Mouse (Mus musculus): ENCODE results near the gene Zc3h7a. TPM values are rescaled to one million over a fixed set of nuclear protein-coding genes. Genes with fewer than 3 reads are reported as not detected.
"Not testable (repeated sequence)": the region's sequence is repeated elsewhere in the genome, so short reads cannot be mapped to it uniquely, and the experiment has no call there.

Zc3h7a gene
- polyA plus RNA-seq, 1 experiment, result 159 TPM

GRCm38 (mm10) chr16:11193231-11193630, 17.0 kb upstream of the Zc3h7a start:
- Histone ChIP-seq H3K4me3 (ENCODE audit: insufficient read depth, low read length) (no peak overlapping the region), H3K27ac (ENCODE audit: insufficient read depth, low read length) (peak overlapping the region; percentile 32; the same call in 1 of the 2 replicates), H3K4me1 (ENCODE audit: control insufficient read depth, insufficient read depth, low read length) (peaks cover 10% of the 10 kb centered on the region)
- no peak for TF ChIP-seq CTCF (IDR thresholded peaks at IDR 0.05; ENCODE audit: borderline replicate concordance, insufficient read depth, low read length)
- no peak for TF ChIP-seq POLR2A (IDR thresholded peaks at IDR 0.05; ENCODE audit: low read depth, low read length)

DNA sequence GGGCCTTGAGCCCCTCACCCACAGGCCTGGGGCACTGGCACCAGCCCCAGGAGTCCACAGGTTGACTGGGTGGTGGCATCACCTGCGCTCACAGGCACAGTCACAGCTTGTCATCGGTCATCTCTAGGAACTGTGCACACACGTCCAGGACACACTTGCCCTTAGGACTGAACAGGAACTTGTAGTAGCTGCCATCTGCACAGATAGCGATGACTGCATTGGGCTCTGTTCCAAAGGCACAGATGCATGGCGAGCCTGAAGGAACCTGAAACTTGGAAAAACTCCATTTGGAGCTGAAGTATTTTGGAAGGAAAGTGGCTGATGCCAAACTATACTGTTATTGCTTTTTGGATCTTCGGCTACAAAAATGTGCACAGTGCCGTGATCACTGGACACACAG, 14.0 kb upstream of the Zc3h7a start:
- TF ChIP-seq POLR2A (IDR thresholded peaks at IDR 0.05; ENCODE audit: low read depth, low read length), result no peak
- no peak for TF ChIP-seq CTCF (IDR thresholded peaks at IDR 0.05; ENCODE audit: borderline replicate concordance, insufficient read depth, low read length)
- Histone ChIP-seq H3K4me3 (ENCODE audit: insufficient read depth, low read length) (no peak overlapping the region), H3K4me1 (ENCODE audit: control insufficient read depth, insufficient read depth, low read length) (peaks cover 9% of the 10 kb centered on the region), H3K27ac (ENCODE audit: insufficient read depth, low read length) (no peak overlapping the region)

DNA sequence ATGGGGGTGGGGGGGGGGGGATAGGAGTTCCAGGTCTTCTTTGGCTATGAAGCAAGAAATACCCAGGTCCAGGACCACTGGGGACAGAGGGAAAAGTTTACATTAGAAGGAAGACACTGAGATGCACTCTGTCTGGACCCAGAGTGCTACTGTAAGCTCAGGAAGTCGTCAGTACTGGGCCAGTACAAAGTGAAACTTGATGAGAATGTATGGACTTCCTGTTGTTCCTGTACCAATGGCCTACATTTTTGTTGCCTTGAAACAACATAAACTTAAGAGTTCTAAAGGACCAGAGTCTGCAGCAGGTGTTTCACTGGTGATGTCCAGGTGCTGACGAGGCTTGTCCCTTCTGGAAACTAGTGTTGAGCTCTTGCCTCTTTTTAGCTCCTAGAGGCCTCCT, 1.2 kb upstream of the Zc3h7a start:
- H3K4me1 ChIP-seq (ENCODE audit: control insufficient read depth, insufficient read depth, low read length), result peaks cover 4% of the 10 kb centered on the region
- no peak overlapping the region for H3K4me3 ChIP-seq (ENCODE audit: insufficient read depth, low read length)
- no peak overlapping the region for H3K27ac ChIP-seq (ENCODE audit: insufficient read depth, low read length)
- TF ChIP-seq POLR2A (IDR thresholded peaks at IDR 0.05; ENCODE audit: low read depth, low read length), result no peak

- H3K4me1 ChIP-seq (ENCODE audit: control insufficient read depth, insufficient read depth, low read length), result peaks cover 4% of the 10 kb centered on the region
- TF ChIP-seq CTCF (IDR thresholded peaks at IDR 0.05; ENCODE audit: borderline replicate concordance, insufficient read depth, low read length), result no peak
- no peak for TF ChIP-seq POLR2A (IDR thresholded peaks at IDR 0.05; ENCODE audit: low read depth, low read length)
- peak overlapping the region; percentile 68 for H3K4me3 ChIP-seq (ENCODE audit: insufficient read depth, low read length)
- H3K27ac ChIP-seq (ENCODE audit: insufficient read depth, low read length), result peak overlapping the region; percentile 87
Measured at GRCm38 (mm10) chr16:11176884-11177244, 671 bp upstream of the Zc3h7a start.

DNA sequence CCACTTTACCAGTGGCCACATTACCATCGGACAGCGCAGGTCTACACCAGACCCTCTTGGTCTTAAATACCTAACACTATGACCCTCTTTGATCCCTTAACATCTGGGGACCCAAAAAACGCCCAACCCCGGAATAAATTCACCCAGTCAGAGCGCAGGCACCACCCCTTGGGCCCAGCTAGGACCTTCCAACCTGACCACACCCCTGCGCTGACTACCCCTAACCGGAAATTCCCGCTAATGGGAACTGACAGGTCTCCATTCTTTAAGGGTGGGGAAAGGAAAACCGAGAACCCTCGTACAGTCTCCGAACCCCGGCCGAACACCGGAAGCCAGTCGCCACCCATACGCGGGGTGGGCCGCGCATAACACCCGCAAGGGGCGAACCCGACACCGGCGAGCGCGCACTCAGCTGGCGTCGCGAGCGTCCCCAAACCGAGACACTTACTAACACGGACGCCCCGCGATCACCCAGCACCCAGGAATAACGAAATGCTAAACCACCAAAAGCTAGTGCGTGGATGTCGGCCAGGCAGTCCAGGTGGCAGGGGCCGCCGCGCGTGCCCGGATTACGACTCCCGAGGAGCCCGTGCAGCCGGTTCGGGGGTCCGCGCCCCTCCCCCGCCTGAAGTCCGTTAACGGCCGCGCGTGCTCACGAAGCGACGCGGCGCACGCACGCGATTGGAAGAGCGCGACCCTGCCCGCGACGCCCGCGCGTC, 545 bp downstream of the Zc3h7a start:
- Histone ChIP-seq H3K4me3 (ENCODE audit: insufficient read depth, low read length) (peak overlapping the region; percentile 67), H3K4me1 (ENCODE audit: control insufficient read depth, insufficient read depth, low read length) (peaks cover 4% of the 10 kb centered on the region), H3K27ac (ENCODE audit: insufficient read depth, low read length) (peak overlapping the region; percentile 89)
- TF ChIP-seq POLR2A (IDR thresholded peaks at IDR 0.05; ENCODE audit: low read depth, low read length) (peak; percentile 44; the same call in 1 of the 2 replicates), CTCF (IDR thresholded peaks at IDR 0.05; ENCODE audit: borderline replicate concordance, insufficient read depth, low read length) (no peak)

GRCm38 (mm10) chr16:11175100-11175488, 1.1 kb downstream of the Zc3h7a start:
- TF ChIP-seq CTCF (IDR thresholded peaks at IDR 0.05; ENCODE audit: borderline replicate concordance, insufficient read depth, low read length), result no peak
- TF ChIP-seq POLR2A (IDR thresholded peaks at IDR 0.05; ENCODE audit: low read depth, low read length), result no peak; the same call in 1 of the 2 replicates
- peak overlapping the region; percentile 67 for H3K4me3 ChIP-seq (ENCODE audit: insufficient read depth, low read length)
- H3K4me1 ChIP-seq (ENCODE audit: control insufficient read depth, insufficient read depth, low read length), result peaks cover 4% of the 10 kb centered on the region
- H3K27ac ChIP-seq (ENCODE audit: insufficient read depth, low read length), result peak overlapping the region; percentile 22

GRCm38 (mm10) chr16:11174671-11175081, 1.5 kb downstream of the Zc3h7a start:
- TF ChIP-seq CTCF (IDR thresholded peaks at IDR 0.05; ENCODE audit: borderline replicate concordance, insufficient read depth, low read length), result no peak
- TF ChIP-seq POLR2A (IDR thresholded peaks at IDR 0.05; ENCODE audit: low read depth, low read length), result no peak
- Histone ChIP-seq H3K4me3 (ENCODE audit: insufficient read depth, low read length) (peak overlapping the region; percentile 67), H3K4me1 (ENCODE audit: control insufficient read depth, insufficient read depth, low read length) (peaks cover 4% of the 10 kb centered on the region), H3K27ac (ENCODE audit: insufficient read depth, low read length) (no peak overlapping the region)

- no peak overlapping the region for H3K4me3 ChIP-seq (ENCODE audit: insufficient read depth, low read length)
- no peak overlapping the region for H3K27ac ChIP-seq (ENCODE audit: insufficient read depth, low read length)
- H3K4me1 ChIP-seq (ENCODE audit: control insufficient read depth, insufficient read depth, low read length), result no peaks in the 10 kb centered on the region; the same call in 1 of the 2 replicates
- TF ChIP-seq POLR2A (IDR thresholded peaks at IDR 0.05; ENCODE audit: low read depth, low read length) (no peak), CTCF (IDR thresholded peaks at IDR 0.05; ENCODE audit: borderline replicate concordance, insufficient read depth, low read length) (no peak)
Measured at GRCm38 (mm10) chr16:11171679-11172078, 4.5 kb downstream of the Zc3h7a start.

GRCm38 (mm10) chr16:11166431-11166830, 9.8 kb downstream of the Zc3h7a start:
- H3K27ac ChIP-seq (ENCODE audit: insufficient read depth, low read length), result no peak overlapping the region
- TF ChIP-seq CTCF (IDR thresholded peaks at IDR 0.05; ENCODE audit: borderline replicate concordance, insufficient read depth, low read length) (no peak), POLR2A (IDR thresholded peaks at IDR 0.05; ENCODE audit: low read depth, low read length) (no peak)
- H3K4me1 ChIP-seq (ENCODE audit: control insufficient read depth, insufficient read depth, low read length), result no peaks in the 10 kb centered on the region
- H3K4me3 ChIP-seq (ENCODE audit: insufficient read depth, low read length), result no peak overlapping the region

DNA sequence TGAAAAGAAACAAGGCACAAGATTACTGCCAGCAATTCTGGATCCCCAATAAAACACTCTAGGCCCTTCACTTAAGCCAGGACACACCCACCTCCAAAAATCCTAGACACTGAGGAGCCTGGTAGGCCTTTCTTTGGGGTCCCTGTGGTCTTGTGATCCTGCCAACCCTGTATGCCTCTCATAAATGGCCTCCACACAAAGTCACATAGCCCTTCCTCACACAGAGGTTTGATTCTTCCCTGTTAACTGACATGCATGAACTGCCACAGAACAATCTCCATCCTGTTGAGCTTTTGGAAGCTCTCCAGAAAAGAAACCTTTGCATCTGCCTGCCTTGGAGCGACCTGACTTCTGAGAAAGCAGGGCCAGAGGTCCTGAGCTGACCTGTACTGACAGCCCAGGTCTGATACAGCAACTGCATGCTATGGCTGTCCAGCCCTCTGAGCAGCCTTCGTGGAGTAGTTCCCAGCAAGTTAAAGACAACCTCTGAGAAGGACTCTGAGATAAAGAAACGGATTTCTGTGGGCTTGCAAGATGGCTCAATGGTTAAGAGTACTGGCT, 11.4 kb downstream of the Zc3h7a start:
- no peak overlapping the region for H3K4me3 ChIP-seq (ENCODE audit: insufficient read depth, low read length)
- H3K27ac ChIP-seq (ENCODE audit: insufficient read depth, low read length), result no peak overlapping the region
- TF ChIP-seq POLR2A (IDR thresholded peaks at IDR 0.05; ENCODE audit: low read depth, low read length) (no peak), CTCF (IDR thresholded peaks at IDR 0.05; ENCODE audit: borderline replicate concordance, insufficient read depth, low read length) (no peak)
- no peaks in the 10 kb centered on the region for H3K4me1 ChIP-seq (ENCODE audit: control insufficient read depth, insufficient read depth, low read length)

GRCm38 (mm10) chr16:11157721-11158120, 18.5 kb downstream of the Zc3h7a start:
- not testable (repeated sequence) for H3K4me3 ChIP-seq (ENCODE audit: insufficient read depth, low read length); H3K4me1 ChIP-seq (ENCODE audit: control insufficient read depth, insufficient read depth, low read length); H3K27ac ChIP-seq (ENCODE audit: insufficient read depth, low read length)
